Mouse (Mus musculus) testis, postnatal 10 days (tissue): ENCODE data around the gene Gm44790.
A peak's percentile ranks its signal among the peaks of the same experiment; 100 is the strongest.
"Not testable (repeated sequence)": the region's sequence is repeated elsewhere in the genome, so short reads cannot be mapped to it uniquely, and the experiment has no call there.

Experiments
- DNase-seq: peaks from one replicate; pipeline ENCODE4 v3.0.0; 2021; ENCODE audit warnings: low spot score

Gm44790 gene

GRCm38 (mm10) chr6:86474646-86475181 is 48.3 kb downstream of the Gm44790 start:
- DNase-seq = no peak

- DNase-seq = peak; percentile 59
These were observed 49.2 kb downstream of the Gm44790 start for GRCm38 (mm10) chr6:86475462-86476167.

- no peak for DNase-seq
These were observed 50.5 kb downstream of the Gm44790 start for GRCm38 (mm10) chr6:86476931-86477330.

GRCm38 (mm10) chr6:86479311-86479710 is 52.9 kb downstream of the Gm44790 start:
- DNase-seq = no peak

GRCm38 (mm10) chr6:86479816-86480188 is 53.3 kb downstream of the Gm44790 start:
- no peak for DNase-seq

GRCm38 (mm10) chr6:86480189-86480831 is 53.9 kb downstream of the Gm44790 start:
- DNase-seq = peak; percentile 58

GRCm38 (mm10) chr6:86481871-86482270 is 55.4 kb downstream of the Gm44790 start:
- no peak for DNase-seq

- DNase-seq = no peak
These were observed 59.6 kb downstream of the Gm44790 start for GRCm38 (mm10) chr6:86485943-86486640.

GRCm38 (mm10) chr6:86487358-86488148 is 61.1 kb downstream of the Gm44790 start:
- peak; percentile 83 for DNase-seq

- DNase-seq = no peak
These were observed 61.7 kb downstream of the Gm44790 start for GRCm38 (mm10) chr6:86488149-86488485.

GRCm38 (mm10) chr6:86489945-86490344 is 63.5 kb downstream of the Gm44790 start:
- DNase-seq = no peak

- DNase-seq = not testable (repeated sequence)
These were observed 64.0 kb downstream of the Gm44790 start for GRCm38 (mm10) chr6:86490413-86490812.

- no peak for DNase-seq
These were observed 67.2 kb downstream of the Gm44790 start for GRCm38 (mm10) chr6:86493469-86494263.

- DNase-seq = no peak
These were observed 68.3 kb downstream of the Gm44790 start for GRCm38 (mm10) chr6:86494767-86495166.
